Mouse (Mus musculus): ENCODE measurements at regions not wholly inside any gene's neighbourhood (a gene's known extent, or its start where the extent isn't known, plus 50 kb on each side); places are given as distances from the start of the nearest gene placed in this dataset.
"Not testable (repeated sequence)": the region's sequence is repeated elsewhere in the genome, so short reads cannot be mapped to it uniquely, and the experiment has no call there.

DNA sequence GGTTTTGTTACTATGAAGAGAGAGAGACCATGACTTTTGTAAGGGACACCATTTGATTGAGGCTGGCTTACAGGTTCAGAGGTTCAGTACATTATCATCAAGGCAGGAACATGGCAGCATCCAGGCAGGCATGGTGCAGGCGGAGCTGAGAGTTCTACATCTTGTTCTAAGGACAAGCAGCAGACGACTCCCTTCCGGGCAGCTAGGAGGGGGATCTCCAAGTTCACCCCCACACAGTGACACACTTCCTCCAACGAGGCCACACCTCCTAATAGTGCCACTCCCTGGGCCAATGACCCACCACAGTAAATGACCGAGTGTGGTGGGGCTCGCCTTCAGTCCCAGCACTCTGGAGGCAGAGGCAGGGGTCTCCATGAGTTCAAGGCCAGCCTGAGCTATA is 138.8 kb downstream of the Katnal1 start:
- not testable (repeated sequence) for TF ChIP-seq POLR2A (IDR thresholded peaks at IDR 0.05; ENCODE audit: insufficient read depth, low read length); CTCF (IDR thresholded peaks at IDR 0.05; ENCODE audit: low read depth, low read length); EP300 (IDR thresholded peaks at IDR 0.05; ENCODE audit: insufficient read depth, low read depth, low read length)

Measured in ES-Bruce4 (cell line).